Mouse (Mus musculus) spleen, adult 2 months (tissue): ENCODE data around the gene Cep152.

Experiments used
- CTCF ChIP-seq: fragments of 200-500 bp; IDR thresholded peaks from 2 replicates; pipeline ENCODE4 v1.5.1; 2011; ENCODE audit warnings: mild to moderate bottlenecking, inconsistent platforms; ENCODE audit not compliant: insufficient read depth, insufficient read length, insufficient replicate concordance; ENCODE audit errors: extremely low read depth
- POLR2A ChIP-seq: fragments of 200-500 bp; IDR thresholded peaks from 2 replicates; pipeline ENCODE4 v1.6.1; 2011; ENCODE audit warnings: low read depth, low read length, inconsistent platforms

GRCm38 (mm10) chr2:125514391-125514790 lies 110.5 kb downstream of the Cep152 start:
- TF ChIP-seq CTCF, result no peak
- no peak for TF ChIP-seq POLR2A
